In the genomic region with DNA sequence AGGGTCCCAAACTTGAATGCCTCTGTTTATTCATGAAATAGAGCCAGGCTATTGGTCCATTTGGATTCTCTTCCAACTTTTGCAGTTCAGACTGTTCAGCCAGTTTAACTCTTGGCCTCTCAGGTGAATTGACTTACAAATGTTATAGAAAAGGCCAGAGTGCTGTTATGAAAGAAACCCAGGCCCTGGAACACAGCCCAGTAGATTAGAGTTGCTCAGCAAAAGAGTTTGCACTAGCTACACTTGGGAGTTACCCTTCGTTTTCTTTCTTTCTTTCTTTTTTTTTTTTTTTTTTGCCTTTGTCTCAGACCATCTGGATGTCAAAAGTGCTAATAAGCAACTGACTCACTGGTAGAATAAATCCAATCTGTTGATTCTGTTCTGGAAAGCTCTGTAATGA, we compare ENCODE assay signal across 10 mouse cellular contexts. TPM values are rescaled to one million over a fixed set of nuclear protein-coding genes. Genes with fewer than 3 reads are reported as not detected.
A peak's percentile ranks its signal among the peaks of the same experiment; 100 is the strongest.
DNase-seq lines count a peak whose midpoint lies in the region; ATAC-seq lines count a peak whose summit lies in the region.
"Had no signal": no experiment of that assay in that cellular context is flagged by ENCODE, and none has a peak within 500 bp of the region (broad histone marks: within the 10 kb centered on the region; RNA-seq: fewer than 3 reads in every experiment).

No protein-coding gene starts in this region.

- peak; percentile 4 for DNase-seq in gastrocnemius, postnatal 14 days
- no peak for DNase-seq in gastrocnemius, postnatal 10 days
- no peak for DNase-seq in lung, postnatal 4 days
- DNase-seq in heart, adult 9 months (ENCODE audit: low spot score in 2 of 2) = peak; percentile 25 to 46
- DNase-seq in left cerebral cortex, postnatal 25 days (ENCODE audit: low spot score in 2 of 2) = no peak
- no peak for DNase-seq in thymus, adult 18-20 months
- DNase-seq: cerebellum, adult 11-12 months had no signal

- intact Hi-C loops in gastrocnemius, postnatal 14 days (cut with DNase I; ENCODE audit: low total_unique reads) = no loop called here
- intact Hi-C loops in left cerebral cortex, postnatal 25 days (cut with DNase I) = no loop called here

- H3K9me3 ChIP-seq in lung, embryonic 16.5 days (ENCODE audit: control insufficient read depth, low read length) = no peaks in the 10 kb centered on the region
- H3K9me3 ChIP-seq in stomach, embryonic 14.5 days (ENCODE audit: control insufficient read depth, low read depth, low read length) = no peaks in the 10 kb centered on the region
- H3K9me3 ChIP-seq: midbrain, embryonic 12.5 days had no signal

- no peak overlapping the region for H3K4me3 ChIP-seq in lung, embryonic 16.5 days (ENCODE audit: low read length)
- no peak overlapping the region for H3K4me3 ChIP-seq in stomach, embryonic 14.5 days (ENCODE audit: low read depth, low read length)
- H3K4me3 ChIP-seq: midbrain, embryonic 12.5 days had no signal

- ATAC-seq in lung, embryonic 16.5 days (ENCODE audit: low read depth) = peak; percentile 23; the same call in 1 of the 2 replicates
- peak; percentile 37; the same call in 1 of the 2 replicates for ATAC-seq in stomach, embryonic 14.5 days (ENCODE audit: insufficient number of reproducible peaks, insufficient read depth, low FRiP score, low read depth)

- H3K9ac ChIP-seq in lung, embryonic 16.5 days (ENCODE audit: low read length) = no peak overlapping the region
- no peak overlapping the region for H3K9ac ChIP-seq in stomach, embryonic 14.5 days (replicated peaks; ENCODE audit: low read depth, low read length)
- H3K9ac ChIP-seq: midbrain, embryonic 12.5 days had no signal

- no peak overlapping the region for H3K4me2 ChIP-seq in lung, embryonic 16.5 days (ENCODE audit: low read depth, low read length)
- H3K4me2 ChIP-seq in stomach, embryonic 14.5 days (replicated peaks; ENCODE audit: low read depth, low read length) = no peak overlapping the region
- H3K4me2 ChIP-seq: midbrain, embryonic 12.5 days had no signal

- no peak overlapping the region for H3K27ac ChIP-seq in lung, embryonic 16.5 days (ENCODE audit: low read length)
- no peak overlapping the region for H3K27ac ChIP-seq in stomach, embryonic 14.5 days (ENCODE audit: low read length)
- H3K27ac ChIP-seq: midbrain, embryonic 12.5 days had no signal

- WGBS in lung, embryonic 16.5 days = 21% methylated on average over 1 of the region's 1 CpGs
- 38% methylated on average over 1 of the region's 1 CpGs for WGBS in stomach, embryonic 14.5 days

- H3K36me3 ChIP-seq in lung, embryonic 16.5 days (ENCODE audit: control insufficient read depth, insufficient read depth, low read length) = no peaks in the 10 kb centered on the region
- H3K36me3 ChIP-seq in stomach, embryonic 14.5 days (ENCODE audit: control insufficient read depth, insufficient read depth, low read length) = no peaks in the 10 kb centered on the region
- H3K36me3 ChIP-seq: midbrain, embryonic 12.5 days had no signal

- H3K27me3 ChIP-seq in lung, embryonic 16.5 days (ENCODE audit: control insufficient read depth, insufficient read depth, low read depth, low read length) = no peaks in the 10 kb centered on the region
- no peaks in the 10 kb centered on the region for H3K27me3 ChIP-seq in stomach, embryonic 14.5 days (ENCODE audit: control insufficient read depth, insufficient read depth, low read length)
- H3K27me3 ChIP-seq: midbrain, embryonic 12.5 days had no signal

- H3K4me1 ChIP-seq in lung, embryonic 16.5 days (replicated peaks; ENCODE audit: control insufficient read depth, insufficient read depth, low read length) = no peaks in the 10 kb centered on the region
- H3K4me1 ChIP-seq in stomach, embryonic 14.5 days (ENCODE audit: control insufficient read depth, insufficient read depth, low read length) = no peaks in the 10 kb centered on the region
- H3K4me1 ChIP-seq: midbrain, embryonic 12.5 days had no signal

RNA-seq across cellular contexts. Expression of a gene that starts 51.0 kb away (rescaled TPM):
- 1 to 10 TPM; 3.6 to 4.9 TPM for total RNA-seq in gastrocnemius, postnatal 14 days (2021)
- total RNA-seq in gastrocnemius, postnatal 10 days (2021) = 1 to 10 TPM; 7.1 to 8.6 TPM
- polyA plus RNA-seq in lung, embryonic 16.5 days (2015; fragmentation: Nextera tagmentation; extraction: Ambion mirVana) = 3.2 and 3.9 TPM in 2 replicates
- polyA plus RNA-seq in stomach, embryonic 14.5 days (2014; fragmentation: Nextera tagmentation; extraction: Ambion mirVana) = 9.8 and 12.1 TPM in 2 replicates
- total RNA-seq in left cerebral cortex, postnatal 25 days (2021) = 10 to 100 TPM in 1 of 2 experiments, 1 to 10 TPM in 1; 8.4 to 12.5 TPM

Comparison
In these comparisons a context has a peak if more than half of its experiments do, and no peak if none do; other contexts are left out.
1. DNase-seq: peak in gastrocnemius, postnatal 14 days (single experiment) and heart, adult 9 months (2 of 2); none in gastrocnemius, postnatal 10 days (single experiment), lung, postnatal 4 days (0 of 2), left cerebral cortex, postnatal 25 days (0 of 2) and thymus, adult 18-20 months (0 of 2).